Mouse (Mus musculus): ENCODE measurements at regions not wholly inside any gene's neighbourhood (a gene's known extent, or its start where the extent isn't known, plus 50 kb on each side); places are given as distances from the start of the nearest gene placed in this dataset.

- in situ Hi-C loops (cut with MboI, MseI) = no loop called here
Measured at GRCm38 (mm10) chr9:41697160-41697559, 426.9 kb downstream of the Sorl1 start.

GRCm38 (mm10) chr9:41682911-41683310, 441.2 kb downstream of the Sorl1 start:
- in situ Hi-C loops (cut with MboI, MseI) = no loop called here

DNA sequence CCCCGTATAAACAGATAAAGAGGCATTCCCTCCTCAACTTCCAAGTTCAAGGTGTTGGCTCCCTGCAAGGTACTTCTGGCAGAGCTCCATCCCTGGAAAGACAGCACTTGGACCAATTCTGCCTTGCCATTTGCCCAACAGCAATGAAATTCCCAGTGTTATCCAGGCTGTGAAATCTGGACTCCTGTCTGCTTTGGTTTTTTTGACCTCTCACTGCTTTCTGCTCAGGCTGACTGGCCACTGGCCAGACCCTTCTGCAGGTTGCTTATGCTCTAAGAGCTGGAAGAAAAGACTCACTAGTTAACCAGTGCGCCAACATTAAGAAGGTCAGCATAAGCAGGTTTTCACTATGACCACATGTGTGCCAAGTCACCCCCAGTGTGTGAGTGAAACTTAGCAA, 448.4 kb downstream of the Sorl1 start:
- in situ Hi-C loops (cut with MboI, MseI) = no loop called here

- in situ Hi-C loops (cut with MboI, MseI) = no loop called here
Measured at GRCm38 (mm10) chr9:41672958-41673357, 451.1 kb downstream of the Sorl1 start.

DNA sequence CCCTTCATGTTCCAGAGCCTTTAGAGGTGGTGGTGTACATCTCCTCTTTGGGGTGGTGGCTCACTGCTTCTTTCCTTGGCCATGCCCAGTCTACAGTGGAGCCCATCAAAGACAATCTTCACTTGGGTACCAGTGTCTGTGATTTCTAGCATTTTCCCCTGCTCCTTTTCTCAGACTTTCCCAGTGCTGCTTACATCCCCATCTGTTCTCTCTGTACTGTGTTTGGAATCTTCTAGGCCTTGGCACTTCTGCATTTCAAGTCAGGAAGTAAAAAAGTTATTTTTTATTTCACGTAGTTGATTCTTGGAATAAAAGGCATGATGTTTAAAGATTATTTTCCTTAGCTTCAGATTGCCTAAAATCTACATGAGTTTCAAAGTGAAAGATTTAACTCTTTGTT, 455.4 kb downstream of the Sorl1 start:
- in situ Hi-C loops (cut with MboI, MseI) = no loop called here

DNA sequence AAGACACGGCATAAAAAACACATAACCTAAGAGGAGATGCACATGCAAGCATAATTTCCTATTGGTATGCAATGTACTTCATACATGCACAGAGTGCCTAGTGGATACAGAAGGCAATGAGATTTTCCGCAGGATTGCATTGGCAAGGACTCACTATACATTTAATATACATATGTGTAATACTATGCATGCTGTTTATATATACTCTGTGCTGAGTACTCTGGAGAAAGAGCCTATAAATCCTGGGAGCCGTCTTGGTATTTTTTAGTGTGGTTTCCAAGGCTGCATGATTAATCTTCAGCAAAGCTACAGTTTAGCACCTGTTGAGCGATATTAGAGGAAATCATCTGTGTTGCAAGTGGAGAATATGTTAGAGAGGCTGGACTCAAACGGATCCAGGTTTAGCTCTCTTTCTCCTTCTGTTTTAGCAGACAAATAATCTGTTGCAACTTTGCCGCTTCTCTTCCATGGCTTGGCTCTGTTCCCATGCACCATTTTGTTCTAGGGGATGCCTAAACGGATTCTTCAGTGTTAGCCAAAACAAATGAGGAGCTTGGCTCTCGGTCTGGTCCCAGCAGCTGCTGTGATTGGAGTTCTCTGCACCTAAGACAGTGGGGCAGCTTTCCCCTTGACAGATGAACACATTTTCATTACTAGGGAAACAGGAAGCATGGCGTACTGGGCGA, 459.0 kb downstream of the Sorl1 start:
- in situ Hi-C loops (cut with MboI, MseI) = no loop called here

DNA sequence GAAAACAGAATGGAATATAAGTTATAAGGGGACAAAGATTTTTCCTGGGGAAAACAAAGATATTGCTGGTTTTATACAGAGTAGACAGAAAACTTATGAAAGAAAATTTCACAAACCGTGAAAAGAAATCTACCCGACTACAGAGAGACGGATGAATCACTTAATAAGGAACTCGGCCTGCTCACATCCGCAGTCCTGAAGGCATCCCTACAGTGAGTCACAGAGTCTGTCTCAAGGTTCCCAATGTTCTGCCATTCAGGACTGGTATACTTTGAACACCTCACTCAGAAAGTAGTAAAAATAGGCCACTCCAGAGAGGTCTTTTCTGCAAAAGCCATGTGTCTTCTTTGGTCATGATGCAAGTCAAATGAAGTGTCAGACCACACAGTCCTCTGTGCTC, 463.5 kb downstream of the Sorl1 start:
- in situ Hi-C loops (cut with MboI, MseI) = no loop called here

DNA sequence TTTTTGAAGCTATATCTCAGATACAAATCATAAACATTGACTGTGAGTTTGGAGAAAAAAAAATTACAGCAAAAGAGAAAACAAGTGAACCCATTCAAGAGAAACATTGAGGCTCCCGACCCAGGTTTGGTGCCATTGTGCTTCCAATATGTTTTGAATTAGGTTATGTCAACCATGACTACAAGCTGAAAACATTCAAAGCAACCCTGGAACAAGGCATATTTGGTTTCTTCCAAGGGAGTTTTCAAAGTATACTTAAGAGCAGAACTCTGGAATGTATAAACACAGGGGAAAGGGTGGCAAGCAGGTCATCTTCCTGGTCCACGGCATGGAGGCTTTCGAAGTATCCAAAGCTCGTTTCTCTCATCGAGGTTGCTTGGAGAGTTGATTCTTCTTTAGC, 464.1 kb downstream of the Sorl1 start:
- in situ Hi-C loops (cut with MboI, MseI) = no loop called here

GRCm38 (mm10) chr9:41631564-41632205, 470.2 kb upstream of the Ubash3b start:
- in situ Hi-C loops (cut with MboI, MseI) = no loop called here

DNA sequence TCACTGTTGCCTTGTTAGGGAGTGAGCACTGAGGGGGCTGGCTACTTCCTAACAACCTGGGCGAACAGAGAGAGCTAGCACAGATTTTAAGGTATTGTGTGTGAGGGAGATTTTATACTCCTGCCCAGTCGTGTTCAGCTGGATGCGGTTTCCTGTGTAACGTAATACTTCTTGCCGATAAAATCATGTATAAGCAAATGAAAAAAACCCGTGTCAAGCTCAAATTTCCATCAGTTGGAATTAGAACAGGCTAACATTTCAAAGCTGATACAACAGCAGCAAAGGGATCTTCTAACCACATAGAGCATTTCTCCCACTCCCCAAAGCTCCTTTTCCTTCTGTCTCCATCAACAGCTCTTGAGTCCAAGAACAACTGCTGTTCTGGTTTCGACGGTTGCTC, 459.8 kb upstream of the Ubash3b start:
- in situ Hi-C loops (cut with MboI, MseI) = no loop called here

GRCm38 (mm10) chr9:41614002-41614401, 452.5 kb upstream of the Ubash3b start:
- in situ Hi-C loops (cut with MboI, MseI) = no loop called here

DNA sequence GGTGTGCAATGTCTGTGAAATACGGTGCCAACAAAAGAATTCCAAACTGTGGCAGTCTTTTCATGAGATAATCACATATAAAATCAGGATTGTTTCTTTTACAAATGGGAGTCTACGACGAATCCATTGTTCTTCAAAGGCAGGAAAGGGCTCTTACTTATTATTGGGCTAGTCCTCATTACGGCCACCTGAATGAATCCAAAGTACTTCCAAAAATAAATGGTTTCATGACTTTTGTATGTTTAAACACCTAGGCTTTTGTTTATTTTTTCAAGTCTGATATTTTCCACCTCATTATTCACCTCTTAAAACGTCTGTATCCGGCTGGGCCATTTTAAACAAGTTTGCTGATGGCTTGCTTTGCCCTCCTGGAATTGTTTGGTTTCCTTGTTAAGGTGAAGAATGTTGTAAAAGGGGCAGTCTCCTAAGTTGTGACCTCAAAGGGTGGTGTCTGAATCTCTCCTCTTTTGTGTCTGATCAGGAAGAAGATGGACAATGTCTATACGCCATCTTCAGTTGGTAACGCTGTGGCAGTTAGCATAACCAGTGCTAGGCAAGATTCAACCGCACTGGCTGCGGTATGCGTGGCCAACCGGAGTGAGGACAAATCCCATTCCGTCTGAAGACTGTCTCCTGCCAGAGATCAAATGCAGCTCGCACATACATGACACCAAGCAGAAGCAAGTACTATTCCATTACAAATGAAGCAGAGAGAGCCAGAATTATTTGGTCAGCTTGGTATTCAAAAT, 451.5 kb upstream of the Ubash3b start:
- in situ Hi-C loops (cut with MboI, MseI) = no loop called here

DNA sequence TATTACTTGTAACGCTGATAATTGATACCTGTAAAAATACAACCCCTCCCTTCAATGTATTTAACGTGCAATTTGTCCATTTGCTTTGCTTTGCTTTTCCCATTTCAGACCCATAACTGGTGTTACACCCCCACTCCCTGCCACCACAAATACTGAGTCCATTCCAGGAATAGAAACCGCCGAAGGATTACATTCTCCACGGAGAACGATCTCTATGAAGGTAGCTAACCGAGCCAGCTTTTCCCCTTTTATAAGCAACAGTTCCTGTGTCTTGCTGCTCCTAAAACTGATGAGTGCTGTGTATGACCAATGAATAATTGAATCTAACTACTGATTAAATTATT, 450.9 kb upstream of the Ubash3b start:
- in situ Hi-C loops (cut with MboI, MseI) = no loop called here

GRCm38 (mm10) chr9:41611534-41612451, 450.3 kb upstream of the Ubash3b start:
- in situ Hi-C loops (cut with MboI, MseI) = no loop called here

DNA sequence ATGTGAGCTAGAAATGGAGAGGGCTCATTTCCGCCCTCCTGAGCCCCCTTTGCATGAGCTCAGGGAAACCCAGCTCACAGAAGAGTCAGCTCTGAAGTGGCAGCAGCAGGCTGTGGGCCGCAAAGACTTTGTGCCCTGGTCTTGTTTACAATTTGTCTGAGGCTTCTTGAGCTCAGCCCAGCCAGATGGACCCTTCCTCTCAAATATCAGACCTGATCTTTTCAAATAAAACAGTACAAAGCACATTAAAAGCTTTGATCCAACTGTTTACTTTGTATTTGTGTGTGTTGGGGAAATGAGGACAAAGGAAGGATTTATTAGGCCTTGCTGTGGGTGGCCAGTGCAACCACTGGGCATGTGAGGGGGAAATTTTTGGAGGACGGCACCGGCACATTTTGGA, 448.9 kb upstream of the Ubash3b start:
- in situ Hi-C loops (cut with MboI, MseI) = no loop called here

DNA sequence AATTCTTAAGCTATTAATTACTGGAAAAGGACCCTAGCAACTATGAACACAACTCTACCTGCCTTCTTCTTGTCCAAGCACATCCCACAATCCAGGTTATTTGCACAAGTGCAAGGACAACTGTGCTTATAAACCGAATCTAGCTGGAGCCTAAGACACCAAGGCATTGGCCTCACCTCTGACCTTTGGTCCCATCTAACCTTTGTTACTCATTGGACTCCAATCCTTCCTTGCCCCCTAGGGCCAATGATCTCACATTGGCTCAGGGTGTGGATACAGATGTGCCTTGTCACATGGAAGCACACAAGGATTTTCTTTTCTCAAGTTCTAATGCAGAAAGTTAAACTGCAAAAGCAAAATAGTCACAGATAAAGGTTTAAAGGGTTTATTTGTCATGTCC, 444.6 kb upstream of the Ubash3b start:
- in situ Hi-C loops (cut with MboI, MseI) = no loop called here

- in situ Hi-C loops (cut with MboI, MseI) = no loop called here
Measured at GRCm38 (mm10) chr9:41604916-41605315, 443.4 kb upstream of the Ubash3b start.

DNA sequence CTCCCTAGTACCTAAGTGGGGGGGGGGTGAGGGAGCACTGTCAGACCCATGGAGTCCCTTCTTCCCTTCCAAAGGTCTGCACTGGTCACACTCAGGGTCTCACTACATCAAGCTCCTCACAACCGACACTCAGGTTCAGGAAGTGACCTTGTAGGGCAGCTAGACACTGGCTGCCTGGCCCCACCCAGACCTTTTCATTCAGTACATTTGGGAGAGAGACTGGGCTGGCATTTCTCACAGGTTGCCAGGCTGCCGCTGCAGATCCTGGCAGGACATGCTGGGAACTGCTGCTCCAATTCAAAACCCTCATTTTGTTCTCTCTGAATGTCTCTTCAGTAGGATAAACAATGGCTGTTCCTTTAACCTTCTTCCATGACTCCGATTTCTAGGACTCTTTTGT, 439.3 kb upstream of the Ubash3b start:
- in situ Hi-C loops (cut with MboI, MseI) = no loop called here

- in situ Hi-C loops (cut with MboI, MseI) = no loop called here
Measured at GRCm38 (mm10) chr9:41599874-41600273, 438.4 kb upstream of the Ubash3b start.

DNA sequence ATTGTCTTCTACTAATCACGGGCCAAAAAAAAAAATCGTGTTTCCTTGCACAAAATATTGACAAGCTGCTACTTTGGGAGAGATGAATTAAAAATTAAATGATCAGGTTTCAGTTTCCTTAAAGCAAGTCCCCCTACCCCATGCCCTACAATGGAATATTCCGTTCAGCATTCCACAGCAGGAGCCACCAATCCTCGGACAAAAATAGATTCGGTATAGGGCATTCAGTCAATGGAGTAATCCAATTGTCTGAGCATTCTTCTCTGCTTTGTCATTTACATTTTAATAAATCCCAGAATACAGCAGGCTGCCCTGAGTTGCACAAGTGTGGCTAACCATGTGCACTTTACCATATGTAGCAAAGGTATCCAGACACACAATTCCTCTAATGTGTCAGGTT, 434.3 kb upstream of the Ubash3b start:
- in situ Hi-C loops (cut with MboI, MseI) = no loop called here

DNA sequence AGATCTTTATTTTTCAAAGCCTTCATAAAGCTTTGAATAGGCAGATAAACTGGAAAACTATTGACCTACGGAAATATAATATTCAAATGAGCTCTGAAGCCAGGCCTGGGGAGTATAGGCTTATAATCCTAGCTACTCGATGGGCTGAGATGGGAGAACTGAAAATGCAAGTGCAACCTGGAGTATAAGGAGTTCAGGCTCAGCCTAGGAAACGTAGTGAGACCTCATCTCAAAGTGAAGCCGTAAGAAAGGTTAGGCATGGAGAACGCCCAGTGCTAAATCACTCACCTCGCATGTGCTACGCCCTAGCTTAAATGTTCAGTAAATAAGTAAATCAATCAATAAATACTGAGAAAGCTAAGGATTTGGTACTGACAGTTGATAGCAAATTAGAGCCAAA, 432.5 kb upstream of the Ubash3b start:
- in situ Hi-C loops (cut with MboI, MseI) = no loop called here
